Mouse (Mus musculus) lung, adult 2 months (tissue): ENCODE results near the gene Xpr1. TPM values are rescaled to one million over a fixed set of nuclear protein-coding genes. Genes with fewer than 3 reads are reported as not detected.

Source experiments
- DNase-seq: peaks from one replicate; pipeline ENCODE4 v3.0.0; 2022
- H3K4me1 ChIP-seq: fragments of 200-500 bp; 2 replicates; pipeline ENCODE4 v1.6.1; 2011; ENCODE audit warnings: low read length; ENCODE audit not compliant: control insufficient read depth, insufficient read depth
- H3K4me3 ChIP-seq: fragments of 200-500 bp; replicated peaks from 2 replicates; pipeline ENCODE3; 2011; ENCODE audit warnings: low read depth, mild to moderate bottlenecking, control low read depth, low read length; ENCODE audit errors: extremely low read depth
- CTCF ChIP-seq: fragments of 200-500 bp; IDR thresholded peaks from 2 replicates; pipeline ENCODE4 v1.5.1; 2011; ENCODE audit warnings: mild to moderate bottlenecking, low read length, control low read depth; ENCODE audit not compliant: insufficient read depth
- POLR2A ChIP-seq: fragments of 200-500 bp; IDR thresholded peaks from 2 replicates; pipeline ENCODE4 v1.6.1; 2011; ENCODE audit warnings: low read depth, mild to moderate bottlenecking, control low read depth, low read length, borderline replicate concordance; ENCODE audit errors: extremely low read depth
- WGBS: fragments of 180-500 bp; shearing (Covaris S2); methylation state at CpG from one replicate; pipeline ENCODE4 v1.1.7; 2018; 5-methylcytosine and 5-hydroxymethylcytosine counted together
- polyA plus RNA-seq: library from polyadenylated mRNA; depleted of rRNA; stranded (reverse); fragments of >200 nt; gene quantifications from 2 replicates; pipeline ENCODE4 v1.2.3, GENCODE M21; 2012

Gene Xpr1
- polyA plus RNA-seq, 1 experiment, result 11.4 TPM

DNA sequence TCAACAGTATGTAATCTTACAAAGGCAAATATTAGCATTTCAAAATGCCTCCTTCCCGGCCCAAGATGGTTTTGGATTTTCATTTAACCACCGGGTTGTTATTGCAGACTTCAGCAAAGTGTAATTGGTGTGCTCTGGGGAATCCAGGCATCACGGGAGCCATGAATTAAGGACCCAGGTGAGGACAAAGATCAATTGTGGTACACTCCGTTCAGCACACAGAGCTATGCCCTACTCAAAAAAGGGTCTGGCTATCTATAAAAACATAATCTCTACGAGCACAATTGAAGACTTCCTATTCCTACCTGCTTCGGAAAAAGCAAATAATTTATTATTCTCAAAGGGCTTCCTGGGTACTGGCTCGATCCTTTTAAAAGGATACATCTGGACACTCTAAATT is 22.3 kb upstream of the Xpr1 start:
- no peak for DNase-seq
- Histone ChIP-seq H3K4me3 (no peak overlapping the region), H3K4me1 (no peaks in the 10 kb centered on the region)
- WGBS, result 46% methylated on average over 7 of the region's 7 CpGs
- TF ChIP-seq CTCF, result no peak
- no peak for TF ChIP-seq POLR2A

DNA sequence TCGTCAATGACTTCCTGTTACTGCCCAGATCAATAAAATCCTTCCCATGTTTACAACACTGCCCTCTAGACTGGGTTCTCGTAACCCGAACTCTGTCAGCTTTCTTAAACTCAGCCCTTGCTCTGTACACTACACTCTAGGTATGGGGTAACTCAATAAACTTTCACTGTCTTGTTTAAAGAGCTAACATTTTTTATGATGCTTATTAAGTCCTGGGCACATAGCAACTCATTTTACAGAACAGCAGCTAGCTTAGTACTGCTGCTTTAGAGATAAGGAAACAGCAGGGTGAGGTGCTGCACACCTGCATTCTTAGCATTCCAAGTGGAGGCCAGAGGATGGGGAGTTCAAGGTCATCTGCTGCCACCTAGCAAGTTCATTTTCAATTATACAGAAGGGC is 21.3 kb upstream of the Xpr1 start:
- DNase-seq, result no peak
- no peak for TF ChIP-seq POLR2A
- no peak for TF ChIP-seq CTCF
- 49% methylated on average over 3 of the region's 3 CpGs for whole genome bisulfite sequencing
- H3K4me3 ChIP-seq, result no peak overlapping the region
- no peaks in the 10 kb centered on the region for H3K4me1 ChIP-seq

DNA sequence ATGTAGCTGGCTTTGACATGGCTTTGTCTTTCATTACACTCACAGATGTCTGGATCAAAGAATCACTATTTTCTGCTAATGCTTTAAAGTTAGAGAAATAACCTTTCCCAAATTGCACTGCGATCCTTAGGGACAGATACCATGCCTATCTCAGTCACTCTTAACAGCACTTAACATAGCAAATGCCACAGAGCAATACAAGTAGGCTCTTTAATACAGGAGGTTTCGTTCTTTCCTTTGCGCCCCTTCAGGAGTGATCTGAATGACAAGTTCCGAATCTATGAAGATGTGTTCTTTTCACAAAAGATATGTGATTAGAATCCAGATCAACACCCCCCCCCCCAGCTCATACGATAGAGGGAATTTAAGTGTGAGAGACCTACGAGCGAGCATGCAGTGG is 12.1 kb upstream of the Xpr1 start:
- Histone ChIP-seq H3K4me3 (no peak overlapping the region), H3K4me1 (no peaks in the 10 kb centered on the region)
- WGBS, result 88% methylated on average over 7 of the region's 7 CpGs
- no peak for DNase-seq
- TF ChIP-seq POLR2A, result no peak
- TF ChIP-seq CTCF, result no peak

DNA sequence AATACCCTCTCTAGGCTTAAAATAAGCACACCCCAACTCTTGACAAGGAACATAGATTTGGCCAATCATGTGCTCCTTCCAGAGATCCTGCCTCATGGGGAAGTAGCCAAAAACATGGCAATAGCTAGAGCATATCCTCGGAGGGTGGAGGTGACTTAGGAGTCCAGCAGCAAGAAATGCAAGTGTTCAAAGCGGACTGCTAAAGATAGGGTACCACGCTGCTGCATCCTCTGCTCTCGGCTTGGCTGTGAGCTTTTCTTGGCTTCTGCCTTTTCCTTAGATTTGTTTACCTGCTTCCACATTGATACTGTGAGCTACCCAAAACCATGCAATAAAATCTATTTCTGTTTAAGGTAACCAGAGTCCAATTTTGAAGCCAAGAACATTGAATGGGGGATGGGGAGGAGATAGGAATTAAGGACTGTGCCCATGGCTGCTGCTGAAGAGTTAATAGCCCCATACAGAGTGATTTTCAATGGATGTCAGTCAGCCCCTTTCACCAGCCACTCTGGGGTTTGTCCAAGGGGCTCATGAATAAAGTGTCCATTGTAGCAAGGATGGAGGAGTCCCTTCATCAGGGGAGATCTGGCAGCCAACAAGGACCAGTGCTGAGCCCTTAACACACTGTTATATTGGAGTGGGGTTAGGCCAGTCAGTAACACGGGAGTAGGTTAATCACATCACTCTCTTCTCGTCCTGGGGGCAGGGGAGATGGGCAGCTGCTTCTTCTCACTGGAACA is 10.1 kb upstream of the Xpr1 start:
- H3K4me1 ChIP-seq, result no peaks in the 10 kb centered on the region
- 75% methylated on average over 6 of the region's 6 CpGs for WGBS
- H3K4me3 ChIP-seq, result no peak overlapping the region
- TF ChIP-seq CTCF, result no peak
- TF ChIP-seq POLR2A, result no peak
- DNase-seq, result no peak

DNA sequence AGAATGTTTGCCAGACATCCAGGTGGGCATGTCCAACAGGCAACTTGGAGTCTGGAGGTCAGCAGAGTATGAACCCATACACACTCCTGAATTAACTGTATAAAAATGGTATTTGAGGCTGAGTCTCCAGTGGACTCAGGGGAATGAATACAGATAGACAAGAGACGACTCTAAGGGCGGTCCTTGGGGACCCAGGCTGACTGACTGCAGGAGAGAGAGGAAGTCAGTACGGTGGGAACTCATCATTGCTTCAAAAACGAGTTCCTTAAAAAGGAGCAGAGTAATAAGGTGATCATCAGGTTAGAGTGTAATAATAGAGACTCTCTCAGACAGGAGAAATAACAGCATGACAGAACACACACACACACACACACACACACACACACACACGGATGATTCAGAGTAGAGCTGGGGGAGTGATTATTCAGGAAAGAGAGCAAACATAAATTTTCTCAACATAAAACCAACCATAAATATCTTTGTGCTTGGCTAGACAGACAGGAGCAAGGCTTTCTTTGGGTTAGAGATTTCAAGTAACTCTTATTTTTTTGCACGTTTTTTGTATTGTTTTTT is 8.6 kb upstream of the Xpr1 start:
- 47% methylated on average over 6 of the region's 6 CpGs for WGBS
- no peaks in the 10 kb centered on the region for H3K4me1 ChIP-seq
- no peak for DNase-seq
- no peak for TF ChIP-seq CTCF
- no peak for TF ChIP-seq POLR2A
- no peak overlapping the region for H3K4me3 ChIP-seq

DNA sequence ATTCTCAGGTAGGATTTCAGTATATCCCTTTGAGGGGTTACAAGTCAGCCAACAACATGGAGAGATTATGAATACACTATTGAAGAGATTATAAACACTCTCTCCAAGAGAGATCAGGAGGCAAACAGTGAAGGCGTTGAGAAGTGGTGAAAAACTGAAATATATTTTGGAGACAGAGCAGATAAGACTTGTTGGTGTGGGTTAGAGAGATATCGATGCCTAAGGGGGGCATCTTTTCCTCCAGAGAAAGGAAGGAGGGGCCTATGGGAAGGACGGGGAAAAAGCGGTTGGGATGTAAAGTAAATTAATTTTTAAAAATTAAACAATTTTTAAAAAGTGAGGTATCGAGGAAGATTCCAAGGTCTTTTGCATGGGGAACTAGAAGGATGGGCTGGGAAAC is 8.1 kb upstream of the Xpr1 start:
- H3K4me3 ChIP-seq, result no peak overlapping the region
- TF ChIP-seq CTCF, result no peak
- no peak for TF ChIP-seq POLR2A
- DNase-seq, result no peak
- no peaks in the 10 kb centered on the region for H3K4me1 ChIP-seq
- WGBS, result 78% methylated on average over 5 of the region's 5 CpGs

DNA sequence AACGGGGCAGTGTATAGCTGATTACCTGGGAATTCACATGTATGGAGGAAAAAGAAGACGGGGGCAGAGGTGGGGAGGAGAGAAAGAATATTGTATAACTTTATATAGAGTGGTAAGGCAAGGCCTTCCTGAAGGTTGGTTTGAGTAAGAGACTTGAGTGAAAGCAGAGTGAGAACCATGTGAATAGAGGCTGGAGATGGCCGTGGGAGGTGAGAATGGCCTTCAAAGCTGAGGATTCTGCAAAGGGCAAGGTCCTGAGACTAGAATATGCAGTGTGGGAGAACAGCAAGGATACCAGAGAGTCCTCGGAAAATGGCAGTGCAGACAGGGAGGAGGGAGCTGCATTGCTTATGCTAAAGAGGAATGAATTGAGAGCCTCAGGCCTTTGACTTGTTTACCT is 6.6 kb upstream of the Xpr1 start:
- DNase-seq, result no peak
- no peak for TF ChIP-seq CTCF
- TF ChIP-seq POLR2A, result no peak
- Histone ChIP-seq H3K4me3 (no peak overlapping the region), H3K4me1 (no peaks in the 10 kb centered on the region)
- 77% methylated on average over 4 of the region's 4 CpGs for WGBS

DNA sequence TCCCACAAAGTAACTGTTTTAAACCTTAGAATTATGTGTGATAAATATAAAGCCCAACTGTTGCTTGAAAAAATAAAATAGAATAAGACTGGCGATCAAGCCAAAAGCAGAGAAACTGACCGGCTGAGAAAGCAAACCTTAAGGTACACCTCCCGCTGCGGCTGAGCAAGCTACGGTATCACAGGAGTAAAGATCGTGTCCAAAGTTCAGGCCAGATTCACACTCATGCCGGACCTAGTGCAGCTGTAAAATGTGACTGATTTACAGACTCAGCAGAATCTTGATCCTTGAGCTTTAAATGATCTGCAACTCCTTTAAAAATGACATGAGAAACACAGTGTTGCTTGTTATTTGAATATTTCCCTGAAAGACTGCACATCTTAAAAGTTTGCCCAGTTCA is 4.8 kb upstream of the Xpr1 start:
- Histone ChIP-seq H3K4me1 (no peaks in the 10 kb centered on the region), H3K4me3 (no peak overlapping the region)
- no peak for TF ChIP-seq POLR2A
- no peak for TF ChIP-seq CTCF
- DNase-seq, result no peak
- 79% methylated on average over 7 of the region's 7 CpGs for WGBS

DNA sequence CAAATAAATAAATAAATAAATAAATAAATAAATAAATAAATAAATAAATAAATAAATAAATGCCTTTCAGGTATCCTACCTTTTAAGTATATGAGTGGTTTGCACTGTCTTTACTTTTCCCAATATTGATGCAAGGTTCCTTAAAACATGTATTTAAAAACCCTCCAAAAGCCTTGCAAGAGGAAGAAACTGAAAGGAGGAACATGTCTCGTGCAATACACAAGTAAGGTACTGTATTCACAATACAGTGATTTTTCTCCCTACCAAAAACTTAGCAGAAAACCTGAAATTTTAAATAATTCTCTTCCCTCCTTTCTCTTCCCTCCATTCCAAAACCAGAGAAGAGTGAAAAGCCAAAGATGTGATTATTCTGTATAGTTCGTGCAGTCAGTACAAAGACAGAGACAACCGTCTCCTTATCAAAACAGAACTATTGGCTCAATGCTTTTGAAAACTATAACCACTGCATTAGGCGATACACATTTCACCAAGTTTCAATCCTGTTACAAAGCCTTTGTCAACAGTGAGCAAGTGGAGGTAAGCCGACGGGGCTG is 991 bp downstream of the Xpr1 start:
- no peak for DNase-seq
- no peak for TF ChIP-seq CTCF
- no peak for TF ChIP-seq POLR2A
- Histone ChIP-seq H3K4me1 (peaks cover 5% of the 10 kb centered on the region), H3K4me3 (peak overlapping the region; percentile 90)
- WGBS, result under 1% methylated on average over 6 of the region's 6 CpGs

DNA sequence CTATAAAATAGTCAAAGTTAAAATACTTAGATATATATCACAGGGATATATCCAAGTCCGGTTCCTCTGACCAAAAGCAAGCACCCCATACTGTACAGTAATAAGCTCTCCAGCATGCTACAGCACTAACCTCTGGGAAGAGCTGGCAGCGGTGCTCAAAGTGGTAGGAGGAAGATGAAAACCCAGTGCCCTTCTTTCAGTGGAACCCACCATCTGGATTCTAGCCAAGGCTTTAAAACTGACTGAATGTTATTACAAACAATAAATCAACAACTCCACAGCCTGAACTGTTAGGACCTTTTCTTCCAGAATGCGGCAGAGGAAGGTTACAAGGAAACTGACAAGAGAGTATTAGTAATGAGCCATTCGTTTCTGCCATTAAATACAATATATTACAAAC is 1.8 kb downstream of the Xpr1 start:
- H3K4me3 ChIP-seq, result no peak overlapping the region

More for the DNA sequence above, 1.8 kb downstream of the Xpr1 start:
- WGBS, result 47% methylated on average over 4 of the region's 4 CpGs
- no peak for DNase-seq
- peaks cover 5% of the 10 kb centered on the region for H3K4me1 ChIP-seq
- TF ChIP-seq POLR2A (no peak), CTCF (no peak)
